Mouse (Mus musculus): ENCODE results near the gene Samd4b. TPM values are rescaled to one million over a fixed set of nuclear protein-coding genes. Genes with fewer than 3 reads are reported as not detected.

Samd4b gene
- polyA plus RNA-seq, 2 experiments = 4.5 to 12.0 TPM

DNA sequence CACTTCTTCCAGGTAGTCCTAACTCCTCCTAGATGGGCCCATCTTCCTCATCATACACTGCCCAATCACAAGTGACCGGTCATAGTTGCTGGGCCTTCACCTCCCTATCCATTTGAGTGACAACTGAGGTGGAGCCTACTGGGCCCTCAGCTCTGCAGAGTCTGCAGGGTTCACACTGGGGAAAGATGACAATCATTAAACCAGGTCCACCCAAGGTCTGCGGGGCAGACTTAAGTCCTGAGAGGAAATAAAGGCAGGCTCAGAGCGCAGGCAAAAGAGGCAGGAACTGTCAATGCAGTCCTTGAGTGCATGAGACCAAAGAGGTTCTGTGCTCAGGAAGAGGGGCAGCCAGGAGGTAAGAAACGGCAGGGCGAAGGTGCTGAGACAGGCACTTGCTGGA is 25.3 kb downstream of the Samd4b start:
- no peak for DNase-seq (ENCODE audit: low read depth in 3 of 3, low spot score in 3 of 3)
- Histone ChIP-seq H3K27ac (no peak overlapping the region), H3K4me2 (ENCODE audit: low read depth) (no peak overlapping the region), H3K9ac (replicated peaks) (no peak overlapping the region), H3K27me3 (ENCODE audit: control insufficient read depth, insufficient read depth, low read length) (no peaks in the 10 kb centered on the region), H3K36me3 (replicated peaks; ENCODE audit: control insufficient read depth, insufficient read depth, low read depth) (peaks cover 4% of the 10 kb centered on the region), H3K4me3 (ENCODE audit: insufficient read depth in 1 of 2, low read depth in 2 of 2, low read length in 2 of 2) (no peak overlapping the region), H3K9me3 (ENCODE audit: control insufficient read depth, low read length) (no peaks in the 10 kb centered on the region), H3K4me1 (replicated peaks; ENCODE audit: control insufficient read depth in 2 of 2, insufficient read depth in 2 of 2, low read length in 1 of 2) (peaks cover 45 to 55% of the 10 kb centered on the region in 2 experiments)
- ATAC-seq (ENCODE audit: insufficient read depth) = no peak
- WGBS (ENCODE audit: insufficient replicate concordance) = 62% methylated on average over 5 of the region's 5 CpGs
- TF ChIP-seq CTCF (IDR thresholded peaks at IDR 0.05; ENCODE audit: low read depth) = no peak
- TF ChIP-seq EP300 (IDR thresholded peaks at IDR 0.05; ENCODE audit: low read depth) = no peak

DNA sequence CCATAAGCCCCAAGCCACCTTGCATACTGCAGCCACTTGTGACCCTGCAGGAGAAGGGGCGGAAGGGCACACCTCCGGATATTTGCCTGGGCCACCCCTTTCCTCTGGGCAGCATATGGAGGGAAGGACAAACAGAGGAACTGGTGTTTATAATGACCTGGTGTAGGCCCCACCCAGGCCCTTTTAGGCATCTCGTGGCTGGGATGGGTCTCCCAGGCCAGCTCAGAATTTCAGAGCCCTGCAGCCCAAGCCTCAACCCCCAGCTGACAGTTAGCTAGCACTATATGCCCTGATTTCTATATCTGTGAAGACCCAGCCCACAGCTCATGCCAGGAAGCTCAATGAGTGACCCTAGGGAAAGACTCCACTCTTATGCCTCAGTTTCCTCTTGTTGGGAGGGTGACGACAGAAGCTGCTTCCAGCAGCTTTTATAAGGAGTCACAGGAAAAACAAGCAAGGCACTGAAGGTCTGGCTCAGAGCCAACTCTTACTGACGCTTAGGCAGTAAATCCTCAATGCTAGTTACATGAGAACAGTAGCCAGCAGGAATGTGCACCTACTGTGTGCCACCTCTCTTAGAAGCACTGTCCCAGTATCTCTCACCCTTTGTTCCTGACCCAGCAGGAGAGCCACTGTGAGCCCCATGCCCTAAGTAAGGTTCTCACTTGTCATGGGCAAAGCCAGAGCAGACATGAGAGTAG is 26.8 kb downstream of the Samd4b start:
- H3K4me3 ChIP-seq (ENCODE audit: insufficient read depth in 1 of 2, low read depth in 2 of 2, low read length in 2 of 2) = no peak overlapping the region
- no peak for TF ChIP-seq EP300 (IDR thresholded peaks at IDR 0.05; ENCODE audit: low read depth)
- TF ChIP-seq CTCF (IDR thresholded peaks at IDR 0.05; ENCODE audit: low read depth) = no peak
- peaks cover 29 to 39% of the 10 kb centered on the region in 2 experiments for H3K4me1 ChIP-seq (replicated peaks; ENCODE audit: control insufficient read depth in 2 of 2, insufficient read depth in 2 of 2, low read length in 1 of 2)
- 54% methylated on average over 5 of the region's 5 CpGs for WGBS (ENCODE audit: insufficient replicate concordance)
- no peak overlapping the region for H3K9ac ChIP-seq (replicated peaks)
- no peaks in the 10 kb centered on the region for H3K9me3 ChIP-seq (ENCODE audit: control insufficient read depth, low read length)
- ATAC-seq (ENCODE audit: insufficient read depth) = no peak
- DNase-seq (ENCODE audit: low read depth in 3 of 3, low spot score in 3 of 3) = no peak
- no peaks in the 10 kb centered on the region for H3K27me3 ChIP-seq (ENCODE audit: control insufficient read depth, insufficient read depth, low read length)
- H3K4me2 ChIP-seq (ENCODE audit: low read depth) = no peak overlapping the region
- H3K27ac ChIP-seq = no peak overlapping the region
- H3K36me3 ChIP-seq (replicated peaks; ENCODE audit: control insufficient read depth, insufficient read depth, low read depth) = peaks cover 15% of the 10 kb centered on the region

DNA sequence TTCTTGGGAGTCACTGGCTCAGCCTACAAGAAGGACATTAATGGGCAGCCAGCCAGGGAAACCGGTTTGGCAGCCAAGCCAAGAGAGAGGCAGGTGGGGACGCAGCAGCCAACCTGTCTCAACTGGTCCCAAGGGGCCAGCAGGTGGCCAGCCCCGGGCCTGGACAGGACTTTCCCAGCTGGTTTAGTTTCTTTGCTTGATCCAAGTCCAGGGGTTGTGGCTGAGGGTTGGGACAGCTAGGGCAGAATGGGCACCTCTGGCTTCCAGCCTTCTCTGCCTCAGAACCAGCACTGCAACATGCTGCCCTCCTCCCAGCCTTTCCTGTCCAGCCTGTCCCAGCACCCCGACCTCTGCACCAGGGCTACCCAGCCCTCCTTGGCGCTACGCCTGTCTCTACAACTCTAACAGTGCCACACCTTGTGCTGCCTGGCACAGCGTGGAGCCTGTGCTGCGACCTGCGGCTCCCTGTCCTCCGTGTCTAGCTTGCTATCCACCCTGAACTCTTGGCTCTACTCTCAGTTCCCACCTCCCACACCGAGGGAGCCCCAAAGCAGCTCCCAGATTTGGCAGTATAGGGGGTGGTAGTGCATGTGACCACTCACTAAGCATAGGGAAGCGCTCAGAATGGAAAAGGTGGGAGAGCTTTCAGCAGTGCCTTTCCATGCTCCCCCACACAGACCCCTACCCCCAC is 27.5 kb downstream of the Samd4b start:
- no peak for DNase-seq (ENCODE audit: low read depth in 3 of 3, low spot score in 3 of 3)
- WGBS (ENCODE audit: insufficient replicate concordance) = 76% methylated on average over 12 of the region's 12 CpGs
- Histone ChIP-seq H3K36me3 (replicated peaks; ENCODE audit: control insufficient read depth, insufficient read depth, low read depth) (peaks cover 21% of the 10 kb centered on the region), H3K4me2 (ENCODE audit: low read depth) (no peak overlapping the region), H3K9me3 (ENCODE audit: control insufficient read depth, low read length) (no peaks in the 10 kb centered on the region), H3K27ac (no peak overlapping the region), H3K4me1 (replicated peaks; ENCODE audit: control insufficient read depth in 2 of 2, insufficient read depth in 2 of 2, low read length in 1 of 2) (peaks cover 22 to 32% of the 10 kb centered on the region in 2 experiments), H3K4me3 (ENCODE audit: insufficient read depth in 1 of 2, low read depth in 2 of 2, low read length in 2 of 2) (no peak overlapping the region), H3K27me3 (ENCODE audit: control insufficient read depth, insufficient read depth, low read length) (no peaks in the 10 kb centered on the region), H3K9ac (replicated peaks) (no peak overlapping the region)
- no peak for ATAC-seq (ENCODE audit: insufficient read depth)
- no peak for TF ChIP-seq CTCF (IDR thresholded peaks at IDR 0.05; ENCODE audit: low read depth)
- no peak for TF ChIP-seq EP300 (IDR thresholded peaks at IDR 0.05; ENCODE audit: low read depth)

DNA sequence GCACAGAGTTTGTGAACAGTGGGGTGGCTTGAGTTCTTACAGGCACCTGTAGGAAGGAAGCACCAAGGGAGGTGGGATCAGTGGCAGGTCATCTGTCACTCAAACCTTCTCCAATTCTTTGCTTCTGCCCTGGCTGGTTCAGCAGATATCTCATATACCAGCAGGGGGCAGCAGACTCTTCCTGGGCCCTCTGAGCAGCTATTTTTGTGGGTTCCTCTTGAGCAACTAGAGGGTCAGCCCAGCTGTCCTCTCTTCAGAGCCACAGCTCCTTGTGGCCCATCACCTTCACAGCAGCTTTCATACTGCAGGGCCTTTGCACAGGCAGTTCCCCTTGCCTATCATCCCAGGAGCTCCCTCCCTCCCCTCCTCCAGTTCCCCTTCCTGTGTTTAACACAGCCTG is 29.7 kb downstream of the Samd4b start:
- H3K4me1 ChIP-seq (replicated peaks; ENCODE audit: control insufficient read depth in 2 of 2, insufficient read depth in 2 of 2, low read length in 1 of 2) = peaks cover 5 to 10% of the 10 kb centered on the region in 2 experiments
- H3K4me3 ChIP-seq (ENCODE audit: insufficient read depth in 1 of 2, low read depth in 2 of 2, low read length in 2 of 2) = no peak overlapping the region
- ATAC-seq (ENCODE audit: insufficient read depth) (no peak), DNase-seq (ENCODE audit: low read depth in 3 of 3, low spot score in 3 of 3) (peak in 2 of 3 experiments; percentile 55 to 61)
- no peak overlapping the region for H3K27ac ChIP-seq
- no peaks in the 10 kb centered on the region for H3K27me3 ChIP-seq (ENCODE audit: control insufficient read depth, insufficient read depth, low read length)
- no peak overlapping the region for H3K9ac ChIP-seq (replicated peaks)
- no peaks in the 10 kb centered on the region for H3K9me3 ChIP-seq (ENCODE audit: control insufficient read depth, low read length)
- no peak for TF ChIP-seq EP300 (IDR thresholded peaks at IDR 0.05; ENCODE audit: low read depth)
- TF ChIP-seq CTCF (IDR thresholded peaks at IDR 0.05; ENCODE audit: low read depth) = peak; percentile 92
- no peak overlapping the region for H3K4me2 ChIP-seq (ENCODE audit: low read depth)
- H3K36me3 ChIP-seq (replicated peaks; ENCODE audit: control insufficient read depth, insufficient read depth, low read depth) = peaks cover 32% of the 10 kb centered on the region

DNA sequence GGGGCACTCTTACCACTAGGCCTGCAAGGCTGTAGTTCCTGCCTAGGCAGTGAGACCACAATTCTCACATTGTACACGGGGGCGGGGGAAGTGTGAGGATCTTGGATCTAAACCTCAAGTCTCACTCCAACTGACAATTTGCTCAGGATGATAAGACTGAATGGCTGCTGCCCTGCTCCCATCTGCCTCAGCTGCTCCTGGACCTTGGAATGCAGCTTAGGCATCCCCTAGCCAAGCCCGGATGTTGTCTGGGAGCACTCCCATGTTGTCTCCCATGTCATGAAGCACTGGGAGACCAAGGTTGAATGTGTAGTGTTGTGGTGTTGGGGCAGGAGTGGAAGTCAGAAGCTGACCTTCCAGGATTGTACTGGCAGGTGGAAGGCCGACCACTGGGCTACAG is 30.4 kb downstream of the Samd4b start:
- DNase-seq (ENCODE audit: low read depth in 3 of 3, low spot score in 3 of 3) = no peak
- peaks cover 0 to 4% of the 10 kb centered on the region in 2 experiments; a peak in 2 of 4 replicates for H3K4me1 ChIP-seq (replicated peaks; ENCODE audit: control insufficient read depth in 2 of 2, insufficient read depth in 2 of 2, low read length in 1 of 2)
- H3K27me3 ChIP-seq (ENCODE audit: control insufficient read depth, insufficient read depth, low read length) = no peaks in the 10 kb centered on the region
- H3K36me3 ChIP-seq (replicated peaks; ENCODE audit: control insufficient read depth, insufficient read depth, low read depth) = peaks cover 32% of the 10 kb centered on the region
- no peak overlapping the region for H3K4me2 ChIP-seq (ENCODE audit: low read depth)
- WGBS (ENCODE audit: insufficient replicate concordance) = 58% methylated on average over 4 of the region's 4 CpGs
- no peak for ATAC-seq (ENCODE audit: insufficient read depth)
- no peak for TF ChIP-seq EP300 (IDR thresholded peaks at IDR 0.05; ENCODE audit: low read depth)
- TF ChIP-seq CTCF (IDR thresholded peaks at IDR 0.05; ENCODE audit: low read depth) = no peak
- H3K4me3 ChIP-seq (ENCODE audit: insufficient read depth in 1 of 2, low read depth in 2 of 2, low read length in 2 of 2) = no peak overlapping the region
- no peak overlapping the region for H3K9ac ChIP-seq (replicated peaks)
- no peaks in the 10 kb centered on the region for H3K9me3 ChIP-seq (ENCODE audit: control insufficient read depth, low read length)
- no peak overlapping the region for H3K27ac ChIP-seq
